Mouse (Mus musculus) thymus, adult 2 months (tissue): ENCODE measurements around the gene Zbtb8a. TPM values are rescaled to one million over a fixed set of nuclear protein-coding genes. Genes with fewer than 3 reads are reported as not detected.

Source experiments
- DNase-seq: peaks from one replicate; pipeline ENCODE4 v3.0.0; 2021
- H3K27ac ChIP-seq: fragments of 200-500 bp; 2 replicates; pipeline ENCODE4 v1.5.1; 2012; ENCODE audit warnings: low read length, control low read depth; ENCODE audit not compliant: control insufficient read depth, insufficient read depth
- H3K27me3 ChIP-seq: fragments of 200-500 bp; 2 replicates; pipeline ENCODE4 v1.6.1; 2012; ENCODE audit warnings: mild to moderate bottlenecking, low read length, moderate library complexity, mixed read lengths; ENCODE audit not compliant: control insufficient read depth, insufficient read depth
- H3K36me3 ChIP-seq: fragments of 200-500 bp; 2 replicates; pipeline ENCODE4 v1.6.1; 2012; ENCODE audit warnings: mild to moderate bottlenecking, low read length, moderate library complexity; ENCODE audit not compliant: control insufficient read depth, insufficient read depth
- H3K4me1 ChIP-seq: fragments of 200-500 bp; replicated peaks from 2 replicates; pipeline ENCODE4 v1.6.1; 2012; ENCODE audit warnings: low read length; ENCODE audit not compliant: control insufficient read depth, insufficient read depth
- H3K4me3 ChIP-seq: fragments of 200-500 bp; 2 replicates; pipeline ENCODE4 v1.5.1; 2012; ENCODE audit warnings: mild to moderate bottlenecking, low read length, control low read depth, moderate library complexity; ENCODE audit not compliant: control insufficient read depth, insufficient read depth
- CTCF ChIP-seq: fragments of 200-500 bp; IDR thresholded peaks from 2 replicates; pipeline ENCODE4 v1.5.1; 2012; ENCODE audit warnings: mild to moderate bottlenecking, control low read depth, low read length, moderate library complexity, borderline replicate concordance; ENCODE audit not compliant: control insufficient read depth, poor library complexity, insufficient read depth; ENCODE audit errors: extremely low read depth
- POLR2A ChIP-seq: fragments of 200-500 bp; IDR thresholded peaks from 2 replicates; pipeline ENCODE4 v1.6.1; 2012; ENCODE audit warnings: mild to moderate bottlenecking, low read length, control low read depth, moderate library complexity; ENCODE audit not compliant: control insufficient read depth, poor library complexity, insufficient read depth; ENCODE audit errors: extremely low read depth
- WGBS: fragments of 180-500 bp; shearing (Covaris S2); methylation state at CpG from one replicate; pipeline ENCODE4 v1.1.7; 2018; 5-methylcytosine and 5-hydroxymethylcytosine counted together
- polyA plus RNA-seq: library from polyadenylated mRNA; depleted of rRNA; stranded (reverse); fragments of >200 nt; gene quantifications from 2 replicates; pipeline ENCODE4 v1.2.3, GENCODE M21; 2012

Gene Zbtb8a
- polyA plus RNA-seq, 1 experiment = 3.6 TPM

DNA sequence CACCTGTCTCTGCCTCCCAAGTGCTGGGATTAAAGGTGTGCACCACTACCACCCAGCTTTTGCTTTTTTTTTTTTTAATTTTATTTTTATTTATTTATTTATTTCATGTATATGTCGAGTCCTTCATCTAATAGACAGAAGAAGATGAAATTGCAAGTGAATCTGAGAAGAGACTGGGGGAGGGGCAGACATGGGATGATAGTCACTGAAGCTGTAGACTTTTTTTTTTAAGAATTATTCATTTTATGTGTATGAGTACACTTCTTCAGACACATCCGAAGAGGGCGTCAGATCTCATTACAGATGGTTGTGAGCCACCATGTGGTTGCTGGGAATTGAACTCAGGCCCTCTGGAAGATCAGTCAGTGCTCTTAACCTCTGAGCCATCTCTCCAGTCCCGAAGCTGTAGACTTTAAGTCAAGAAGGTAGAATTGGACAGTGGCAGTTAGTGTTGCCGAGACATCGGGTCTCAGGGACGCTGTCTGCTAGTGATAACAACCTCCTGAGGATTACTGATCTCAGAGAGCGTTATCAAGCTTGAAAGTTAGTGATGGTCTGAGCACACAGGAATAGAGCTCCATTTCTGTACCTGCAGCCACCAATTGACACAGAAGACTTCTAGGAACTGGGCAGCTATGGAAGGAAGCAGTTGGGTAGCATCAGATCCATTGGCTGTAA, 8.5 kb upstream of the Zbtb8a start:
- Histone ChIP-seq H3K27ac (no peak overlapping the region), H3K27me3 (no peaks in the 10 kb centered on the region), H3K36me3 (no peaks in the 10 kb centered on the region), H3K4me3 (no peak overlapping the region), H3K4me1 (no peaks in the 10 kb centered on the region)
- no peak for DNase-seq
- TF ChIP-seq POLR2A (no peak), CTCF (no peak)
- WGBS = 94% methylated on average over 8 of the region's 8 CpGs

DNA sequence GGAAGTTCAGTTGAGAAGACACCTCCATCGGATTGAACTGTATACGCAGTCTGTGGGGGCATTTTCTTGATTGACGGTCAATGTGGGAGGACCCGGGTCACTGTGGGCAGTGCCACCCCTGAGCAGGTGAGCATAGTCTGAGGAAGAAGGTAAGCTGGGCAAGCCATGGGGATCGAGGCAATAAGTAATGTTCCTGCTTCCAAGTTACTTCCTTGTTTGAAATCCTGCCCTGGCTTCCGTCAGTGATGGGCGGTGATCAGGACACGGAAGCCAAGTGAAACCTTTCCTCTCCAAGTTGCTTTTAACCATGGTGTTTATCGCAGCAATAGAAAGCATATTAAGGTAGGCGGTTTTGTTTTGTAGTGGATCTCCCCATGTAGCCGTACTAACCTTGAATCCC, 7.8 kb upstream of the Zbtb8a start:
- H3K4me1 ChIP-seq = no peaks in the 10 kb centered on the region
- WGBS = 80% methylated on average over 11 of the region's 11 CpGs

DNA sequence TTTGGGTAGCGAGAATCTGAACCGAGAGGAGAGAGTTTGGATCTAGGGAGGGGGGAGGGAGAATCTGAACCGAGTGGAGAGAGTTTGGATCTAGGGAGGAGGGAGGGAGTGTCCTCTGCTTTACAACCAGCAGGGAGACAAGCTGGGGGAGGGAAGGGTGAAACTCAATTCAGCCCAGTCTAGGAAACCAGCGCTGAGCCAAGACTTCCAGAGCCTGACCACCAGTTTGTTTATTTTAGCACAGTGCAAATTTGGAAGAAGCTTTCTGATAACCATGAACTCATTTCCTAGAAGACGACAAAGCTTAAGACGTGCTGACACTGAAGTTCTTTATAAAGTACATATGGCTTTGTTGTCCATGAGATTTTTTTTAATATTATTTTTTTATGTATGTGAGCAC, 6.5 kb upstream of the Zbtb8a start:
- H3K4me1 ChIP-seq = no peaks in the 10 kb centered on the region
- WGBS = 65% methylated on average over 6 of the region's 6 CpGs
- no peak for DNase-seq
- no peak overlapping the region for H3K27ac ChIP-seq
- no peaks in the 10 kb centered on the region for H3K36me3 ChIP-seq
- H3K27me3 ChIP-seq = no peaks in the 10 kb centered on the region
- no peak overlapping the region for H3K4me3 ChIP-seq
- TF ChIP-seq POLR2A (no peak), CTCF (no peak)

More for the DNA sequence above, 7.8 kb upstream of the Zbtb8a start:
- no peak for DNase-seq
- Histone ChIP-seq H3K27me3 (no peaks in the 10 kb centered on the region), H3K27ac (no peak overlapping the region), H3K36me3 (no peaks in the 10 kb centered on the region), H3K4me3 (no peak overlapping the region)
- TF ChIP-seq POLR2A = no peak
- no peak for TF ChIP-seq CTCF

DNA sequence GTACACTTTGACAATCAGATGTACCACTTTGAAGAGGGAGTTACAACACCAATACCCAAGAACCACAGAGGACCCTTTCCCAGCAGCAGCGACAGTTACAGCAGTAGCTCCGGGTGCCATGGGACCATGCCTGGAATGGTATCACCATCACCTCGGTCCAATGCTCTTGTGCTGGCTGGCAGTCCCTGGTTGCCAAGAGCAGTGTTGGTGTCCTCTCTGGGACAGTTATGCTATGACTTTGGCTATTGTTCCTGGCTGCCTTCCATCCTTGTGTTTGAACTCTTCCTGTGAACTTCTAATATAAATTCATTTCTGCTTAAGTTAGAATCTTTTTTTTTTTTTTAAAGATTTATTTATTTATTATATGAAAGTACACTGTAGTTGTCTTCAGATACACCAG, 5.7 kb upstream of the Zbtb8a start:
- Histone ChIP-seq H3K4me1 (no peaks in the 10 kb centered on the region), H3K27ac (no peak overlapping the region), H3K4me3 (no peak overlapping the region), H3K27me3 (no peaks in the 10 kb centered on the region), H3K36me3 (no peaks in the 10 kb centered on the region)
- DNase-seq = no peak
- 100% methylated on average over 3 of the region's 3 CpGs for WGBS
- no peak for TF ChIP-seq CTCF
- no peak for TF ChIP-seq POLR2A

DNA sequence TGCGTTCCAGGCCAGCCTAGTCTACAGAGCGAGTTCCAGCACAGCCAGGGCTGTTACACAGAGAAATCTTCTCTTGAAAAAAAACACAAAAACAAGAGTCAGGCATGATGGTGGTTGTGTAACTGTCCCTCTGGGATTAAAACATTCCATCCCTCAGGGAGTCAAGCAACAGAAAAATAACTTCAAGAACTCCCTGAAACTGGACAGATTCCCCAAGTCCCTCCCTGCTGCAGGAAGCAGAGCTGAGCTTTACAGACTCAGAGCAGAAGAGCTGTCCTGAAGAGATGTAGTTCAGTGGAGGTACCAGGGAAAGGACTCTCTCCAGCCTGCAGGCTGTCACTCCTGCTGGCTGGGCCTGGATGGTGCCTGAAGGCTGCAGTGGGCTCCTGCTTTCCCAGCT, 4.6 kb upstream of the Zbtb8a start:
- no peak for TF ChIP-seq POLR2A
- no peak for TF ChIP-seq CTCF
- no peak for DNase-seq
- WGBS = 95% methylated on average over 2 of the region's 2 CpGs
- 0 out of 2 replicates have a peak, but pooled peaks cover 3% of the 10 kb centered on the region for H3K4me1 ChIP-seq
- no peaks in the 10 kb centered on the region for H3K36me3 ChIP-seq
- no peak overlapping the region for H3K27ac ChIP-seq
- no peaks in the 10 kb centered on the region for H3K27me3 ChIP-seq
- no peak overlapping the region for H3K4me3 ChIP-seq

DNA sequence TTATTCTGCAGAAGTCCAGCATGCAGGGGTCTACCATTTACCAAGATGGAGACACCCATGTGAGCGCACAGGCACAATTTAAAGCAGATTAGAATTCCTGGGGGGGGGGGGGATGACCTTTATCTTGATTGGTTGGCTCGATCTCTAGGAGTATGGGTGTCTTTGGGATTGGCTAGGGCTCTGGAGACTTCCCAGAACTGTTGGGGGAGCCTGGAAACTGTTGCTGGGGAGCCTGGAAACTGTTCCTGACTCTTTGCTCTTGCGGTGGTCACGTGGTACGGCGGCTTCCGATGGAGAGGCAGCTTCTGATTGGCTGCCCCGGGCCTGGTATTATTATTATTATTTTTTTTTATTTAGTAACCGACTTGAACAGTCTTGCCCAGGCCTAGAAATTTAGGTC, 4.1 kb upstream of the Zbtb8a start:
- H3K4me3 ChIP-seq = no peak overlapping the region
- no peaks in the 10 kb centered on the region for H3K36me3 ChIP-seq
- no peak for DNase-seq
- H3K27me3 ChIP-seq = no peaks in the 10 kb centered on the region
- H3K27ac ChIP-seq = no peak overlapping the region
- TF ChIP-seq CTCF (no peak), POLR2A (no peak)
- 0 out of 2 replicates have a peak, but pooled peaks cover 3% of the 10 kb centered on the region for H3K4me1 ChIP-seq
- WGBS = 94% methylated on average over 9 of the region's 9 CpGs
